Mouse (Mus musculus) adrenal gland, postnatal 25 days (tissue): ENCODE results near the gene Mllt11. TPM values are rescaled to one million over a fixed set of nuclear protein-coding genes. Genes with fewer than 3 reads are reported as not detected.

Source experiments
- DNase-seq: peaks from one replicate; pipeline ENCODE4 v3.0.0; 2021; ENCODE audit warnings: mixed read lengths
- total RNA-seq: library from RNA; stranded (reverse); gene quantifications from 2 replicates; pipeline ENCODE4 v1.2.3, GENCODE M21; 2021

The Mllt11 gene
- total RNA-seq, 1 experiment from 2014 or later, result 7.6 TPM

DNA sequence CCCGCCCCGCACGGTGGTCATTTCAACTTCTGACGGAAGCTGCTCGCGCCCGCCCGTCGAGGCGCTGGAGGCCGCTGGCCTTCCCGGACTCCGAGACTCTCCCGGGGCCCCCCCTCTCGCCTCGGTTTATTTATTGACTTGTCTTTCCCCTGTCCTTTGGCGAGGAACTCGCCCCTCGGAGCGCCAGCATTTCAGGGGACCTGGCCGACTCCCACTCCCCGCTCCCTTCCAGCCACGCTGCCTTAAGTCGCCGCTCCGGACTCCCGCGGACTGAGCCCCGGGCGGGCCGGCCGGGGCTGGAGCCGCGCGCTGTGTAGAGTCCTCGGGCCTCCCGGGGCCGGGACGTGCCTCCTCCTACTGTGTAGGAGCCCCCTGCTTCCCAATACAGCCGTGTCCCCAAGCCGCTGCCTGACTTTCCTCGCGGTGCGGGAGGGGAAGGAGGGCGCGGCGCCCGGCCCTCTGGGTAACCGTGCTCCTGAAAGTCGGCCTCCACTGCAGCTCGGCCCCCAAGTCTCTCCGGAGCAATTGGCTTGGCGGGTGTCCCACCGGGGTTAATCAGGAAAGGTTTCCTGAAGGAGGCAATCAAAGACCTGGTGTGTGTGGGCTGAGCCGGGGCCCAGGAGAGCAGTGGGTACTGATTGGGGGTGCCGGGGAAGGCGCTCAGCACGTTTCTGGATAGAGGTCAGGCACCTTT lies 58.6 kb downstream of the Mllt11 start:
- peak; percentile 25 for DNase-seq

DNA sequence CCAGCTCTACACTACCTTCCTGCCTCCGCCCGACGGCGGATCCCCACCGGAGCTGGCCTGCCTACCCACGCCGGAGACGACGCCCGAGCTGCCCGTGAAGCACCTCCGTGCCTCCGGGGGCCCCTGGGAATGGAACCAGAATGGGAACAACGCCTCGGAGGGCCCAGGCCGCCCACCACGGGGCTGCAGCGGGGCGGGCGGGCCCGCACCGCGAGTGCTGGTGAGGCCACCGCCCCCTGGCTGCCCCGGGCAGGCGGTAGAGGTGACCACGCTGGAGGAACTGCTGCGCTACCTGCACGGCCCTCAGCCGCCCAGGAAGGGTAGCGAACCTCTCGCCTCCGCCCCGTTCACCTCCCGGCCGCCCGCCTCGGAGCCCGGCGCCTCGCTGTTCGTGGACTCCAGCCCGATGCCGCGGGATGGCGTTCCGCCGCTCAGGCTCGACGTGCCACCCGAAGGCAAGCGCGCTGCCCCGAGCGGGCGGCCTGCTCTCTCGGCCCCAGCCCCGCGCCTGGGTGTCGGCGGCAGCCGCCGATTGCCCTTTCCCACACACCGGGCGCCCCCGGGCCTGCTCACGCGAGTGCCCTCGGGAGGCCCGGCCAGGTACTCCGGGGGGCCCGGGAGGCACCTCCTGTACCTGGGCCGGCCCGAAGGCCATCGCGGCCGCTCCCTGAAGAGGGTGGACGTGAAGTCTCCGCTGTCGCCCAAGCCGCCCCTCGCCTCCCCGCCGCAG lies 59.3 kb downstream of the Mllt11 start:
- DNase-seq, result no peak

DNA sequence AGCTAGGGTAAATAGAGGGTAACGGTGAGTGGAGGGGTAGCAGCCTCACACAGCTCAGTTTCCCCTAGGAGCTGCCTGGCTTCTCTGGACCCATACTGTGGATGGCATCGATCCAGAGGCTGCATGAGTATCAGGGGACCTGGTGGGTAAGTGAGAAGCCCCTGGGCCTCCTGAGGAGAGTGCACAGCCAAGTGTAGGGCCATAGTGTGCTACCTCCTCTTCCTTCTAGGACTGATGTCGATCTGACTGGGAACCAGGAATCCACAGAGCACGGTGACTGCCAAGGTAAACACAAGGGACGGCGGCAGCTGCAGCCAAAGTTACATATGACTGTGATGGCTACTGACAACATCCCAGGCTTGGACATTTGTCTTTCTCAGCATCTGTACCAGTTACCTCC lies 60.9 kb downstream of the Mllt11 start:
- DNase-seq, result no peak

DNA sequence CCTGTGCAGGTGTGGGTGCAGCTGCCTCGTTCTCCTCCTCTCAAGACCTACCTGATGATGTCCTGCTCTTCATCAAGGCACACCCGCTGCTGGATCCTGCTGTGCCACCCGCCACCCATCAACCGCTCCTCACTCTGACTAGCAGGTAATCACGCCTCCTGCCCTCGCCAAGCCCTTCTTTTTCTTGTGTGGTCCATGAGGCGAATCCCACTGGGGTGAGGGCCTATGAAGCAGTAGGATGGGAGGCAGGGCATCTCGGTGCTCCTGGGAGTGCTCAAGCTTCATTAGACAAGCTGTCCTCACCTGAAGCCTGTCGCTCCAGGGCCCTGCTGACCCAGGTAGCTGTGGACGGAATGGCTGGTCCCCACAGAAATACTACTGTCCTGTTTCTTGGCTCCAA lies 62.0 kb downstream of the Mllt11 start:
- no peak for DNase-seq

Other genes starting within 250 kb of the Mllt11 start
- gene Zfp687, start 216.7 kb downstream of the Mllt11 start, total RNA-seq, result 25.6 and 44.9 TPM in 2 replicates
- 261 and 282 TPM in 2 replicates for gene Psmd4, start 189.6 kb downstream of the Mllt11 start, total RNA-seq
- 39.5 and 43.1 TPM in 2 replicates for gene Pip5k1a, start 125.2 kb downstream of the Mllt11 start, total RNA-seq
- gene Vps72, start 121.1 kb downstream of the Mllt11 start, total RNA-seq, result 68.4 and 72.5 TPM in 2 replicates
- gene Tmod4, start 107.7 kb downstream of the Mllt11 start, total RNA-seq, result 1.0 and 1.1 TPM in 2 replicates
- gene Scnm1, start 98.2 kb downstream of the Mllt11 start, total RNA-seq, result 35.1 and 40.6 TPM in 2 replicates
- 13.8 and 14.8 TPM in 2 replicates for gene Lysmd1, start 98.1 kb downstream of the Mllt11 start, total RNA-seq
- gene Tnfaip8l2, start 89.8 kb downstream of the Mllt11 start, total RNA-seq, result 1.1 TPM in 1 of 2 replicates, not detected in the other
- 3.9 and 5.0 TPM in 2 replicates for gene Sema6c, start 71.7 kb downstream of the Mllt11 start, total RNA-seq
- gene Gabpb2, start 14.3 kb downstream of the Mllt11 start, total RNA-seq, result 25.8 and 33.1 TPM in 2 replicates
- gene Cdc42se1, start 3.4 kb downstream of the Mllt11 start, total RNA-seq, result 94.6 and 101 TPM in 2 replicates
- 0.24 TPM in 1 of 2 replicates, not detected in the other for gene Gm128, start 9.4 kb upstream of the Mllt11 start, total RNA-seq
- 0.24 TPM in 1 of 2 replicates, not detected in the other for gene Bnipl, start 19.0 kb upstream of the Mllt11 start, total RNA-seq
- 164 and 181 TPM in 2 replicates for gene Mindy1, start 49.2 kb upstream of the Mllt11 start, total RNA-seq
- gene Prune1, start 49.9 kb upstream of the Mllt11 start, total RNA-seq, result 27.9 and 38.2 TPM in 2 replicates
- 1.2 and 1.3 TPM in 2 replicates for gene Anxa9, start 75.0 kb upstream of the Mllt11 start, total RNA-seq
- 253 and 254 TPM in 2 replicates for gene Cers2, start 82.6 kb upstream of the Mllt11 start, total RNA-seq
- gene Setdb1, start 125.0 kb upstream of the Mllt11 start, total RNA-seq, result 33.8 and 35.0 TPM in 2 replicates
- not detected in 2 replicates for gene 4930558C23Rik, start 170.7 kb upstream of the Mllt11 start, total RNA-seq
- gene Arnt, start 202.2 kb upstream of the Mllt11 start, total RNA-seq, result 68.2 and 87.6 TPM in 2 replicates